Mouse (Mus musculus) lung, postnatal 0 days (tissue): ENCODE measurements around the gene Hist1h4h. TPM values are rescaled to one million over a fixed set of nuclear protein-coding genes. Genes with fewer than 3 reads are reported as not detected.
"Not testable (repeated sequence)": the region's sequence is repeated elsewhere in the genome, so short reads cannot be mapped to it uniquely, and the experiment has no call there.

Source experiments
- ATAC-seq: fragments of 200-750 bp; cut with Nextera tagmentation; 2 replicates; pipeline ENCODE4 v1.8.0; 2017; ENCODE audit warnings: moderate library complexity
- DNase-seq: peaks from one replicate; pipeline ENCODE4 v3.0.0-alpha.2; 2016; ENCODE audit warnings: low spot score
- H3K27ac ChIP-seq: fragments of 300-500 bp; sonication (generic); 2 replicates; pipeline ENCODE4 v1.5.1; 2014; ENCODE audit warnings: antibody characterized with exemption, mild to moderate bottlenecking, low read length, mixed read lengths
- H3K27me3 ChIP-seq: fragments of 300-500 bp; sonication (generic); replicated peaks from 2 replicates; pipeline ENCODE4 v1.6.1; 2014; ENCODE audit warnings: low read length, mixed read lengths; ENCODE audit not compliant: insufficient read depth
- H3K36me3 ChIP-seq: fragments of 300-500 bp; sonication (generic); 2 replicates; pipeline ENCODE4 v1.6.1; 2014; ENCODE audit warnings: low read length, mixed read lengths; ENCODE audit not compliant: insufficient read depth
- H3K4me1 ChIP-seq: fragments of 300-500 bp; sonication (generic); 2 replicates; pipeline ENCODE4 v1.6.1; 2014; ENCODE audit warnings: antibody characterized with exemption, low read depth, low read length, mixed read lengths; ENCODE audit not compliant: insufficient read depth
- H3K4me2 ChIP-seq: fragments of 300-500 bp; sonication (generic); replicated peaks from 2 replicates; pipeline ENCODE4 v1.6.1; 2014; ENCODE audit warnings: low read depth, mild to moderate bottlenecking, low read length, moderate library complexity, mixed read lengths
- H3K4me3 ChIP-seq: fragments of 300-500 bp; sonication (generic); 2 replicates; pipeline ENCODE4 v1.5.1; 2014; ENCODE audit warnings: low read depth, low read length
- H3K9ac ChIP-seq: fragments of 300-500 bp; sonication (generic); replicated peaks from 2 replicates; pipeline ENCODE4 v1.6.1; 2014; ENCODE audit warnings: low read depth, mild to moderate bottlenecking
- H3K9me3 ChIP-seq: fragments of 300-500 bp; sonication (generic); 2 replicates; pipeline ENCODE4 v1.6.1; 2016; ENCODE audit warnings: low read length, mixed read lengths
- CTCF ChIP-seq: IDR thresholded peaks from 2 replicates; pipeline ENCODE4 v1.5.1; 2016; ENCODE audit warnings: antibody characterized with exemption, mild to moderate bottlenecking
- EP300 ChIP-seq: IDR thresholded peaks from 2 replicates; pipeline ENCODE4 v1.6.1; 2016; ENCODE audit warnings: antibody characterized with exemption, mild to moderate bottlenecking, control low read depth
- WGBS: fragments of 180-500 bp; shearing (Covaris S2); extraction: QIAGEN DNeasy Blood & Tissue Kit; methylation state at CpG from one replicate; pipeline ENCODE4 v1.1.7; 2014; 5-methylcytosine and 5-hydroxymethylcytosine counted together
- polyA plus RNA-seq: library from polyadenylated mRNA; unstranded; fragments of >200 nt; fragmentation: Nextera tagmentation; extraction: Ambion mirVana; gene quantifications from 2 replicates; pipeline ENCODE4 v1.2.1, GENCODE M21; 2015

Hist1h4h gene
- polyA plus RNA-seq, 1 experiment from 2014 or later, result 7.0 TPM

DNA sequence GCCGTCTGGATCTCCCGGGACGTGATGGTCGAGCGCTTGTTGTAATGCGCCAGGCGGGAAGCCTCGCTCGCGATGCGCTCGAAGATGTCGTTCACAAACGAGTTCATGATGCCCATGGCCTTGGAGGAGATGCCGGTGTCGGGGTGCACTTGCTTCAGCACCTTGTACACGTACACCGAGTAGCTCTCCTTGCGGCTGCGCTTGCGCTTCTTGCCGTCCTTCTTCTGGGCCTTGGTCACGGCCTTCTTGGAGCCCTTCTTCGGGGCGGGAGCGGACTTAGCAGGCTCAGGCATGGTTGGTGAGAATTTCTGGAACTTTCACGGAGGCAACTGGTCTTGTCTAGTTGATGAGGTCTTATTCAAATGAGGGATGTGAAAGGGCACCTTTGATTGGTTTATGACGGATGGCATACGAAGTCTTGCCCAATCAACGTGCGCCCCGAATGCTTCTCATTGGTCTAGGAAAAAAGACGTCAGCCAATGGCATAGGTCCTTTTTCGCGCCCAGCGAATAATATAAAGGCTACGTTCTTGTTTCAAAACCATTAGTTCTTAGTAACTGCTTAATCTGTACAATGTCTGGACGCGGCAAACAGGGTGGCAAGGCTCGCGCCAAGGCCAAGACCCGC is 43.2 kb downstream of the Hist1h4h start, which contains the start of the genes Hist1h2bf and Hist1h2ad:
Gene Hist1h2bf (minus strand): TSS at position 299 of the 627 bp plus-strand sequence.
Gene Hist1h2ad (plus strand): TSS at position 484 of the 627 bp plus-strand sequence.
- H3K27me3 ChIP-seq, H3K9me3 ChIP-seq, H3K36me3 ChIP-seq: not testable (repeated sequence)
- DNase-seq (peak; percentile 99), ATAC-seq (peak; percentile 88)
- WGBS, result under 1% methylated on average over 17 of the region's 42 CpGs
- peak; percentile 90 for TF ChIP-seq EP300
- Histone ChIP-seq H3K27ac (peak within 1 kb of the TSS; percentile 75; the same call in 1 of the 2 replicates), H3K4me1 (peaks cover 11% of the 10 kb centered on the region; the same call in 1 of the 2 replicates), H3K4me2 (peak within 1 kb of the TSS; percentile 64), H3K4me3 (peak within 1 kb of the TSS; percentile 35; the same call in 1 of the 2 replicates), H3K9ac (peak within 1 kb of the TSS; percentile 27; the same call in 1 of the 2 replicates)

DNA sequence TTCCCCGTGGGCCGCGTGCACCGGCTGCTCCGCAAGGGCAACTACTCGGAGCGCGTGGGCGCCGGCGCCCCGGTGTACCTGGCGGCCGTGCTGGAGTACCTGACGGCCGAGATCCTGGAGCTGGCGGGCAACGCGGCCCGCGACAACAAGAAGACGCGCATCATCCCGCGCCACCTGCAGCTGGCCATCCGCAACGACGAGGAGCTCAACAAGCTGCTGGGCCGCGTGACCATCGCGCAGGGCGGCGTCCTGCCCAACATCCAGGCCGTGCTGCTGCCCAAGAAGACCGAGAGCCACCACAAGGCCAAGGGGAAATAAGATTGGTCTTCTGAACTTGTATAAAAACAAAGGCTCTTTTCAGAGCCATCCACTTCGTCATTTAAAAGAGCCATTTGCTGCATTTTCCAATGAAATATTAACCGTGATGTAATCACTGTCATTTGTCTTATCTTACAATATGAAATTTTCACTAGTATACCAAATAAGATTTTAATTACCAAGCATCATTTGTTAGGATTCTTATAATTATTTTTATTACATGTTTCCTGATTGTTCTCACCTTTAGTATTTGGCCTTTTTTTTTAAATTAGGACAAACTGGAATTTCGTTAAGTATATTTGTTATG is 43.8 kb downstream of the Hist1h4h start:
- 0% methylated on average over 5 of the region's 39 CpGs for WGBS
- Histone ChIP-seq H3K4me3 (0 out of 2 replicates have a peak overlapping the region, but pooled peaks have one; percentile 15), H3K27ac (peak overlapping the region; percentile 75; the same call in 1 of the 2 replicates), H3K4me1 (peaks cover 11% of the 10 kb centered on the region; the same call in 1 of the 2 replicates), H3K4me2 (peak overlapping the region; percentile 64)
- not testable (repeated sequence) for H3K9ac ChIP-seq, H3K36me3 ChIP-seq, H3K9me3 ChIP-seq, H3K27me3 ChIP-seq
- peak; percentile 36 for DNase-seq
- peak; percentile 3 for ATAC-seq

DNA sequence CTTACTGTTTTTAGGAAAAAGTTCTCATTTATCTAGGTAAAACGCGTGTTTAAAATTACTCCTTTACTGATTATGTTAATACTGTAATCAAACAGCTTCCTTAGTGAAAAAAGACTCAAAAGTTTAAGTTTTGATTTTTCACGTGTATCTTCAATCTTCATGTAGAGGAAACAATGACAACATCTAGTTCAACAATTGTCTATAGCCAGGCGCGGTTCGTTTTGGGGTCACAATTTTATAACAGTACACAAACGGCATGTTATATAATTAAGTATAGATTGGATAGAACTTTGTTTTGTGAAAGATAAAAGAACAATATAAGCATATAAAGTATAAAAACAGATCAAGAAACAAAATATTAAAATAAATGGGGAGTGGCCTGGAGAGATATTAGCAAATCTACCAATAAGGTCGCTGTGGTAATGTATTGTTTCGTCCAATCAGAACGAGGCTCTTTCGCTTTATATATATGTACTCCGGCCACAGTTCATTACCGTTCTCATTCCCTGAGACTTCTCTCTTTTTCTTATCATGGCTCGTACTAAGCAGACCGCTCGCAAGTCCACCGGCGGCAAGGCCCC is 44.5 kb downstream of the Hist1h4h start, which contains the start of gene Hist1h3d:
Gene Hist1h3d (plus strand): TSS at position 493 of the 581 bp plus-strand sequence.
- H3K9me3 ChIP-seq, result no peaks in the 10 kb centered on the region

DNA sequence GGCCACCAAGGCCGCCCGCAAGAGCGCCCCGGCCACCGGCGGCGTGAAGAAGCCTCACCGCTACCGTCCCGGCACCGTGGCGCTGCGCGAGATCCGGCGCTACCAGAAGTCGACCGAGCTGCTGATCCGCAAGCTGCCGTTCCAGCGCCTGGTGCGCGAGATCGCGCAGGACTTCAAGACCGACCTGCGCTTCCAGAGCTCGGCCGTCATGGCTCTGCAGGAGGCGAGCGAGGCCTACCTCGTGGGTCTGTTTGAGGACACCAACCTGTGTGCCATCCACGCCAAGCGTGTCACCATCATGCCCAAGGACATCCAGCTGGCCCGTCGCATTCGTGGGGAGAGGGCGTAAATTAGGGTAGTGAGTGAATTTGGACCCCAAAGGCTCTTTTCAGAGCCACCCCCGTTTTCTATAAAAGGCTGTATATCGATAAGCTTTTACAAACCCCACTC is 45.0 kb downstream of the Hist1h4h start:
- H3K36me3 ChIP-seq, H3K9ac ChIP-seq, ATAC-seq, H3K9me3 ChIP-seq, DNase-seq, H3K27me3 ChIP-seq: not testable (repeated sequence)
- Histone ChIP-seq H3K4me2 (peak overlapping the region; percentile 57), H3K27ac (peak overlapping the region; percentile 76), H3K4me1 (peaks cover 11% of the 10 kb centered on the region; the same call in 1 of the 2 replicates), H3K4me3 (peak overlapping the region; percentile 35)
- 0% methylated on average over 8 of the region's 40 CpGs for WGBS

More for the DNA sequence above, 44.5 kb downstream of the Hist1h4h start, which contains the start of gene Hist1h3d:
- Histone ChIP-seq H3K27ac (peak within 1 kb of the TSS; percentile 76), H3K4me1 (peaks cover 11% of the 10 kb centered on the region; the same call in 1 of the 2 replicates), H3K4me3 (peak within 1 kb of the TSS; percentile 35), H3K36me3 (no peaks in the 10 kb centered on the region), H3K9ac (no peak within 1 kb of the TSS), H3K27me3 (no peaks in the 10 kb centered on the region), H3K4me2 (peak within 1 kb of the TSS; percentile 57)
- DNase-seq, result peak; percentile 96
- WGBS, result under 1% methylated on average over 18 of the region's 18 CpGs
- TF ChIP-seq CTCF (no peak), EP300 (no peak)
- peak; percentile 55 for ATAC-seq

DNA sequence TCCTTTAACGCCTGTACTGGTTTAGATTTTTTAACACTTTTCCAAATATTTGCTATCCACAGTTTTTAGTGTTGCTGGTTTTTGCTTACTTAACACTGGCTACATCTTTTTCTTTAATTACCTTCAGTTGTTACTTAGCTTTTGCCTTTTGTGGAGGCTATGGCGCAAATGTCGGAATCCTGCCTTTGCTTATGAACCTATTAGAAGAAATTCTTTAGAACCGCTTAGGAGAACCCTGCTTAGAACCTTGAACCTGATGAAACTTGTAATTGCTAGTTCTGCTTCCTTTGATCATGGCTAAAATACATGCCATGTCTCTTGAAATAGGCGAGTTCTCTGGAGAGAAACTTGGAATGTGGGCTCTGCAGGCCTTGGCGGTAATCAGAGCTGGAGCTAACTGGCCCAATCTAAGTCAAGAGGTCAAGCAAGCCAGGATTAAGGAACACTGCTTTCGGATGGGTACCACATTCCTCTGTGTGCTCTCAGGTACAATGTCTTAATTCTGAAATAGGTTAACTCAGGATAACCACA is 45.6 kb downstream of the Hist1h4h start:
- H3K4me3 ChIP-seq, result peak overlapping the region; percentile 35

More for the DNA sequence above, 45.6 kb downstream of the Hist1h4h start:
- ATAC-seq (no peak), DNase-seq (peak; percentile 24)
- H3K27ac ChIP-seq, result no peak overlapping the region
- H3K4me1 ChIP-seq, result peaks cover 11% of the 10 kb centered on the region; the same call in 1 of the 2 replicates
- H3K9ac ChIP-seq, result no peak overlapping the region
- 6% methylated on average over 7 of the region's 7 CpGs for WGBS
- no peak for TF ChIP-seq EP300
- no peak for TF ChIP-seq CTCF
- no peaks in the 10 kb centered on the region for H3K9me3 ChIP-seq
- no peaks in the 10 kb centered on the region for H3K27me3 ChIP-seq
- H3K4me2 ChIP-seq, result peak overlapping the region; percentile 57
- H3K36me3 ChIP-seq, result no peaks in the 10 kb centered on the region
